Mouse (Mus musculus) midbrain, embryonic 13.5 days (tissue): Measurements from ENCODE around the gene Bcat1. TPM values are rescaled to one million over a fixed set of nuclear protein-coding genes. Genes with fewer than 3 reads are reported as not detected.

Experiments
- ATAC-seq: fragments of 200-750 bp; cut with Nextera tagmentation; 2 replicates; pipeline ENCODE4 v1.8.0; 2017; ENCODE audit warnings: mild to moderate bottlenecking, moderate TSS enrichment, moderate library complexity
- H3K27ac ChIP-seq: fragments of 300-500 bp; sonication (generic); 2 replicates; pipeline ENCODE4 v1.5.1; 2015; ENCODE audit warnings: inconsistent platforms, mild to moderate bottlenecking, moderate library complexity
- H3K27me3 ChIP-seq: fragments of 300-500 bp; sonication (generic); 2 replicates; pipeline ENCODE4 v1.6.1; 2015; ENCODE audit warnings: mild to moderate bottlenecking, inconsistent platforms
- H3K36me3 ChIP-seq: fragments of 300-500 bp; sonication (generic); 2 replicates; pipeline ENCODE4 v1.6.1; 2015; ENCODE audit warnings: mild to moderate bottlenecking, inconsistent platforms
- H3K4me1 ChIP-seq: fragments of 300-500 bp; sonication (generic); replicated peaks from 2 replicates; pipeline ENCODE4 v1.6.1; 2015; ENCODE audit warnings: inconsistent platforms
- H3K4me2 ChIP-seq: fragments of 300-500 bp; sonication (generic); replicated peaks from 2 replicates; pipeline ENCODE4 v1.6.1; 2015; ENCODE audit warnings: moderate library complexity, mild to moderate bottlenecking, inconsistent platforms
- H3K4me3 ChIP-seq: fragments of 300-500 bp; sonication (generic); replicated peaks from 2 replicates; pipeline ENCODE4 v1.5.1; 2015; ENCODE audit warnings: mild to moderate bottlenecking, inconsistent platforms
- H3K9ac ChIP-seq: fragments of 300-500 bp; sonication (generic); replicated peaks from 2 replicates; pipeline ENCODE4 v1.6.1; 2015; ENCODE audit warnings: mild to moderate bottlenecking, inconsistent platforms
- H3K9me3 ChIP-seq: fragments of 300-500 bp; sonication (generic); 2 replicates; pipeline ENCODE4 v1.6.1; 2016; ENCODE audit warnings: mild to moderate bottlenecking, inconsistent platforms
- WGBS: fragments of 180-500 bp; shearing (Covaris S2); methylation state at CpG from one replicate; pipeline ENCODE4 v1.1.7; 2015; 5-methylcytosine and 5-hydroxymethylcytosine counted together
- polyA plus RNA-seq: library from polyadenylated mRNA; unstranded; fragments of >200 nt; fragmentation: Nextera tagmentation; extraction: Ambion mirVana; gene quantifications from 2 replicates; pipeline ENCODE4 v1.2.1, GENCODE M21; 2015

Bcat1 gene
- polyA plus RNA-seq, 1 experiment from 2014 or later, result 109 TPM

DNA sequence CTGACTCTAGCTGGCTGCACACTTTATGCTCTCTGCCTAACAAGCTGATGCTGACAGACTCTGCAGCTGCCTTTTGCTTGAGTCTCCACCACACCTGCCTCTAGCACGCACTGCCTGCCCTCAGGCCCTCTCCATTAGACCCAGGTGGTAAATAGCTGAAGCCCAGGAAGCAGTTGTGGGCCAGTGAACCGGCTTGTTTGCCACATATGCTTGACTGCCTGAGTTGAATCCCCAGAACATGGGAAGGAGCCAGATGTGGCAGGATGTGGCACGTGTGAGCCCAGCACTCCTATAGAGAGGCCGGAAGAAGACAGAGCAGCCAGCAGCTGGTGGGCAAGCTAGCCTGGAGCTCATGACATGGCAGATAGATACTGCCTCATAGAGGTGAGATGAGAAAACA lies 55.4 kb downstream of the Bcat1 start:
- no peak for ATAC-seq

DNA sequence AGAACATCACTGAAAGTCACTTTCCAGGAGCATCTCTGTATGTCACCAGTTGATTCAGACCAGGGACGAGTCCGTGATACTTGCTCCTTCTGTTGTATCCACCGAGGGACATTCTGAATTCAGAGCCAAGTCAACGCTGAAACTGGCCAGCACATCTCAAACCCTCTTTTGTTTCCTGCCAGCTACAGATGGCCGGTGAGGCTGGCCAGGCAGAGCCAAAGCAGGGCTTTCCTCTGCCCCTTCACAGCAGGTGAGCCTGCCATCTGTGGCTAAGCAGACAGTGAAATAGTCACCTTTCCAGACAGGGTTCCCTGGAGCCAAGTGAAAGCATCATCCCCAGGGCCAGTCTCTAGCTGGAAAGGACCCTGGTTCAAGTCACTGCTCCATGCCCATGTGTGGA lies 57.7 kb downstream of the Bcat1 start:
- Histone ChIP-seq H3K27ac (no peak overlapping the region), H3K27me3 (no peaks in the 10 kb centered on the region), H3K4me2 (no peak overlapping the region), H3K4me3 (no peak overlapping the region), H3K9me3 (peaks cover 9% of the 10 kb centered on the region), H3K9ac (no peak overlapping the region), H3K36me3 (peaks cover 88% of the 10 kb centered on the region), H3K4me1 (no peaks in the 10 kb centered on the region)
- WGBS, result 80% methylated on average over 5 of the region's 5 CpGs
- no peak for ATAC-seq

More for the DNA sequence above, 55.4 kb downstream of the Bcat1 start:
- Histone ChIP-seq H3K36me3 (peaks cover 82% of the 10 kb centered on the region), H3K9ac (no peak overlapping the region), H3K27ac (no peak overlapping the region), H3K4me1 (no peaks in the 10 kb centered on the region), H3K27me3 (no peaks in the 10 kb centered on the region), H3K9me3 (peaks cover 5% of the 10 kb centered on the region), H3K4me2 (no peak overlapping the region), H3K4me3 (no peak overlapping the region)
- WGBS, result 86% methylated on average over 4 of the region's 4 CpGs

GRCm38 (mm10) chr6:145017508-145017907 lies 58.5 kb downstream of the Bcat1 start:
- 97% methylated on average over 4 of the region's 4 CpGs for WGBS
- Histone ChIP-seq H3K9me3 (peaks cover 5% of the 10 kb centered on the region; the same call in 1 of the 2 replicates), H3K27me3 (no peaks in the 10 kb centered on the region), H3K4me1 (no peaks in the 10 kb centered on the region), H3K9ac (no peak overlapping the region), H3K4me2 (no peak overlapping the region), H3K36me3 (peaks cover 91% of the 10 kb centered on the region), H3K27ac (no peak overlapping the region), H3K4me3 (no peak overlapping the region)
- ATAC-seq, result no peak

DNA sequence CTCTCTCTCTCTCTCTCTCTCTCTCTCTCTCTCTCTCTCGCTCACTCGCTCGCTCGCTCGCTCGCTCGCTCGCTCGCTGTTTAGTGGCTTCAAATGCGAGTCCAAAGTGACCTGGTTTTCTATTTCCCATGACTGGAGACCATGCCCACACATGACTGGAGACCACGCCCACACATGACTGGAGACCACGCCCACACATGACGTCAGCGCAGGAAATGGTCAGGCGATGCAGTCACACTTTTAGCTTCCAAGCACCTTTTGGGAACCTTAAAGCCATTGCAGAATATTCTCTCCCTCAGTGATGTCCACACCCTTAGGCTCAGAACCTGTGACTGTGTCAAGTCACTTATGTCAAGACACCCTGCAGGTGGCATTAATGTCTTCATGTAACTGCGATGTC lies 59.3 kb downstream of the Bcat1 start:
- H3K36me3 ChIP-seq, result peaks cover 96% of the 10 kb centered on the region
- H3K27me3 ChIP-seq, result no peaks in the 10 kb centered on the region
- H3K27ac ChIP-seq, result no peak overlapping the region
- WGBS, result 96% methylated on average over 16 of the region's 16 CpGs
- H3K4me1 ChIP-seq, result no peaks in the 10 kb centered on the region
- no peak for ATAC-seq
- H3K9me3 ChIP-seq, result peaks cover 5% of the 10 kb centered on the region; the same call in 1 of the 2 replicates
- H3K4me2 ChIP-seq, result no peak overlapping the region
- no peak overlapping the region for H3K9ac ChIP-seq
- H3K4me3 ChIP-seq, result no peak overlapping the region

DNA sequence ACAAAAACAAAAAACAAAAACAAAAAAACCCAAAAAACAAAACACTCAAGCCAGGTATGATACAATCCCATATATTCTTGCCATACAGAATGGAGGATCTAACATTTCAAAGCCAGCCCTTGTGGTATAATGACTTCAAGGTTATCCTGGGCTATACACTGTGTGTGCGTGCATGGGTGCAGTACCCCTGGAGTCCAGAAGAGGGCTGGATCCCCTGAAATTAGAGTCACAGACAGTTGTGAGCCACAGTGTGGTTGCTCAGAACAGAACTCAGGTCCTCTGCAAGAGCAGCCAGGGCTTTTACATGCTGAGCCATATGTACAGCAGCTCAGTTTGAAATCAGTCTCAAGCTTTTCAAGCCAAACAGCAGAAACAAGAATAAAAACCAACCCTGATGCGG lies 61.0 kb downstream of the Bcat1 start:
- ATAC-seq, result no peak
- peaks cover 85% of the 10 kb centered on the region for H3K36me3 ChIP-seq
- no peaks in the 10 kb centered on the region for H3K27me3 ChIP-seq
- H3K9me3 ChIP-seq, result peaks cover 5% of the 10 kb centered on the region; the same call in 1 of the 2 replicates
- no peak overlapping the region for H3K27ac ChIP-seq
- no peak overlapping the region for H3K9ac ChIP-seq
- H3K4me2 ChIP-seq, result no peak overlapping the region
- no peaks in the 10 kb centered on the region for H3K4me1 ChIP-seq
- H3K4me3 ChIP-seq, result no peak overlapping the region
- WGBS, result 98% methylated on average over 2 of the region's 2 CpGs

DNA sequence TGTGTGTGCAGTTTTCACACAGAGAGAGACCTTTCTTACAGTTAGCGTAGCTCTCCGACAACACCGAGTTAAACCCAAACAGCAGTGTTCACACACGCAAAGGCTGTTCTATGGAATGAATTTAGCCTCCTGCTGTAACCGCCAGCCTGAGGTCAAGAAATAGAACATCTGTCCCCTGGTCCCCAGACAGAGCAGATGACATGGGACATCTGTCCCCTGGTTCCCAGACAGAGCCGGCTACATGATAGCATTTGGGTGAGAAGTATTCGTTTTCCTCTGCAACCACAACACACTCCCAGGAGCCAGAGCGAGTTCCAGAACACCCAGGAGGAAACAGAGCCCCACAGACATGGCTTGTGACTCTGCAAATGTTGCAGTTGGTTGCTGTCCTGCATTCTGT lies 63.3 kb downstream of the Bcat1 start:
- no peak overlapping the region for H3K27ac ChIP-seq
- no peak overlapping the region for H3K4me3 ChIP-seq
- no peak overlapping the region for H3K4me2 ChIP-seq
- H3K4me1 ChIP-seq, result no peaks in the 10 kb centered on the region
- H3K36me3 ChIP-seq, result peaks cover 75% of the 10 kb centered on the region
- H3K9ac ChIP-seq, result no peak overlapping the region
- H3K9me3 ChIP-seq, result peaks cover 5% of the 10 kb centered on the region; the same call in 1 of the 2 replicates
- H3K27me3 ChIP-seq, result no peaks in the 10 kb centered on the region
- no peak for ATAC-seq
- WGBS, result 80% methylated on average over 8 of the region's 8 CpGs

DNA sequence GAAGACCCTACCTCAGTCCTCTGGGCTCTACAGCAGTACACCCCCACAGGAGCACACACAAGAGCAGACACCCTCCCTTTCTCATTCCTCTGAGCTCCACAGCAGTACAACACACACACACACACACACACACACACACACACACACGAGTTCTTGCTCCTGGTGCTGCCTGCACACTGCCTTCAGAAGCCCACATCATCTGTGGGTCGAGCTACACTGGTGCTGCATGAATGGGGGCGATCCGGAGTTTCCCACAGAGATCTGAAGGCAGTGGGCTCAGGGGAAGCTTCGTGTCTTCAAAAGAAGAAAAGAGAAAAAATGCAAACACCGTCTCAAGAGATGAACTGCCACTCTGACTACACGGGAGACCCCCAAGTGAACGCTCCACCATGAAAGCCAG lies 64.8 kb downstream of the Bcat1 start:
- H3K4me1 ChIP-seq, result no peaks in the 10 kb centered on the region
- H3K9ac ChIP-seq, result no peak overlapping the region
- WGBS, result 57% methylated on average over 8 of the region's 8 CpGs
- H3K27me3 ChIP-seq, result no peaks in the 10 kb centered on the region
- no peak overlapping the region for H3K4me2 ChIP-seq
- H3K36me3 ChIP-seq, result peaks cover 75% of the 10 kb centered on the region
- ATAC-seq, result peak; percentile 34; the same call in 1 of the 2 replicates
- H3K4me3 ChIP-seq, result no peak overlapping the region
- no peak overlapping the region for H3K27ac ChIP-seq
- H3K9me3 ChIP-seq, result peaks cover 5% of the 10 kb centered on the region; the same call in 1 of the 2 replicates

GRCm38 (mm10) chr6:145009859-145010818 lies 65.8 kb downstream of the Bcat1 start:
- ATAC-seq, result peak; percentile 55
- Histone ChIP-seq H3K4me3 (no peak overlapping the region), H3K4me1 (no peaks in the 10 kb centered on the region), H3K9ac (no peak overlapping the region), H3K9me3 (peaks cover 2% of the 10 kb centered on the region; the same call in 1 of the 2 replicates), H3K27me3 (no peaks in the 10 kb centered on the region), H3K4me2 (no peak overlapping the region), H3K36me3 (peaks cover 69% of the 10 kb centered on the region), H3K27ac (no peak overlapping the region)
- 77% methylated on average over 8 of the region's 8 CpGs for WGBS

DNA sequence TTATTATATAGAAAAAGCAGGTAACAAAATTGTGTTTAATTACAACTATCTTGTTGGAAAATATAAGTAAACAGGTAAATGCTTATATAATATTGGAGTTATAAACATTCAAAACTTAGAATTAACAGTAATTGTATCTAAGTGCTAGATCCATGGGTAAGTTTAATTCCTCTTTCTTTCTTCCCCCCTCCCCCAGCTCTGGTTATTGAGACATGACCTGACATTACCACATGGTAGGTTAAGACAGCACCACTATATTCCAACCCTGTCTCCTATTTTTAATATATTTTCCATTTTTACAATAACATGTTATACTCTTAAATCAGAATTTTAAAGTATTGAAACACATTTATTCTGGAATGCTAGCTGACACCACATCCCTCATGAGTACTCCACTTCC lies 72.5 kb downstream of the Bcat1 start:
- Histone ChIP-seq H3K27me3 (no peaks in the 10 kb centered on the region), H3K4me3 (no peak overlapping the region), H3K36me3 (peaks cover 62% of the 10 kb centered on the region), H3K9ac (no peak overlapping the region), H3K4me2 (no peak overlapping the region), H3K4me1 (no peaks in the 10 kb centered on the region), H3K27ac (no peak overlapping the region), H3K9me3 (no peaks in the 10 kb centered on the region)
- ATAC-seq, result no peak

- Histone ChIP-seq H3K9ac (no peak overlapping the region), H3K27me3 (no peaks in the 10 kb centered on the region), H3K4me2 (no peak overlapping the region), H3K36me3 (peaks cover 52% of the 10 kb centered on the region), H3K4me1 (no peaks in the 10 kb centered on the region), H3K27ac (no peak overlapping the region), H3K9me3 (no peaks in the 10 kb centered on the region), H3K4me3 (no peak overlapping the region)
- 80% methylated on average over 14 of the region's 14 CpGs for WGBS
- ATAC-seq, result no peak
These were observed 73.7 kb downstream of the Bcat1 start for GRCm38 (mm10) chr6:145002094-145002936.

DNA sequence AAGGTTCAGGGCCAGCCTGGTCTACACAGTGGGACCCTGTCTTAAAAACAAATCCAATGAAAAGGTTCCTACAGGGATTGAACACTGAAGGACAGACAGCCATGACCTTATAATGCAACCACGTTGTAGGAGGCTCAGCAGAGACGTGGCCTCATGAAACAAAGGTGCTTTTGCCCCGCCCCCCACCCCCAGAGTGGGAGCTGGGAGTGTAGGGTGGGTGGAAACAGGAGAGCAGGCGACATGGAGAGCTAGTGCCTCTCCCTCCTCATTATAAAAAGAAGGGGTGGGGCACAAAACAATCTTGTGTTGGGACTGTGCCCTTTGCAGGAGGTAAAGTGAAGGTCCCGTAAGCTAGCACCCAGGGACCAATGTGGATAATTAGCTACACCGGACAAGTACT lies 74.5 kb downstream of the Bcat1 start:
- H3K4me2 ChIP-seq, result no peak overlapping the region
- H3K9me3 ChIP-seq, result no peaks in the 10 kb centered on the region
- H3K27ac ChIP-seq, result no peak overlapping the region
- 69% methylated on average over 6 of the region's 6 CpGs for WGBS
- no peaks in the 10 kb centered on the region for H3K27me3 ChIP-seq
- H3K4me1 ChIP-seq, result no peaks in the 10 kb centered on the region
- peaks cover 44% of the 10 kb centered on the region for H3K36me3 ChIP-seq
- ATAC-seq, result no peak
- no peak overlapping the region for H3K4me3 ChIP-seq
- no peak overlapping the region for H3K9ac ChIP-seq

DNA sequence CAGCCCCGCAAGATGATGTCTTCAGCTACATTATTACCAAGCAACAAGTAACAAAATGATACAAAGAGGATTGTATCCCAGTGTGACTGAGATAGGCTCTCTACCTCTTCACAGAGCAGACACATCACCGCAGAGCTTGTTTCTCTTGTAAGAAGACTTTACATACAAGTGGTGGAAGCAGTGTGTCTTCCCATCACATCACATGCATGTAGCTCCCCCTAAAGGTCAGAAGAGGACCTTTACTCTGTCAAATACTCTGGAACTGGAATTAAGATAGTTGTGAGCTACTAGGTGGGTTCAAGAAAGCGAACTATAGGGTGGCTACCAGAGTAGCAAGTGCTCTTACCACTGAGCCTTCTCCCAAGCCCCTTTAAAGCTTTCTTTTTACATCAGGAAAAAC lies 78.8 kb downstream of the Bcat1 start:
- H3K9me3 ChIP-seq, result no peaks in the 10 kb centered on the region
- no peak for ATAC-seq
- H3K4me1 ChIP-seq, result no peaks in the 10 kb centered on the region
- H3K9ac ChIP-seq, result no peak overlapping the region
- no peak overlapping the region for H3K4me2 ChIP-seq
- no peaks in the 10 kb centered on the region for H3K27me3 ChIP-seq
- 94% methylated on average over 3 of the region's 3 CpGs for WGBS
- no peak overlapping the region for H3K27ac ChIP-seq
- no peak overlapping the region for H3K4me3 ChIP-seq
- H3K36me3 ChIP-seq, result peaks cover 43% of the 10 kb centered on the region
